Mouse (Mus musculus) CH12.LX (cell line): ENCODE results near the gene E130114P18Rik.

Experiments used
- CTCF ChIP-seq, 2 experiments: IDR thresholded peaks in 1 of 2; conservative IDR thresholded peaks in 1 of 2; 2 replicates each; pipeline ENCODE4 v1.5.1; 2011 to 2012; ENCODE audit warnings: low read depth in 2 of 2, low read length in 2 of 2, improper control_type of control experiment in 1 of 2, inconsistent platforms in 1 of 2, mild to moderate bottlenecking in 1 of 2, moderate library complexity in 1 of 2
- EP300 ChIP-seq: IDR thresholded peaks from 2 replicates; pipeline ENCODE4 v1.6.1; 2011; ENCODE audit warnings: low read length, improper control_type of control experiment
- POLR2A ChIP-seq: IDR thresholded peaks from 2 replicates; pipeline ENCODE4 v1.6.1; 2011; ENCODE audit warnings: low read depth, mild to moderate bottlenecking, improper control_type of control experiment, low read length
- ZC3H11A ChIP-seq: IDR thresholded peaks from 2 replicates; pipeline ENCODE4 v1.6.1; 2012; ENCODE audit warnings: low read depth, mild to moderate bottlenecking, inconsistent platforms, low read length, improper control_type of control experiment
- ZNF384 ChIP-seq: IDR thresholded peaks from 2 replicates; pipeline ENCODE4 v1.6.1; 2012; ENCODE audit warnings: low read depth, low read length, improper control_type of control experiment, inconsistent platforms

- no peak for TF ChIP-seq POLR2A
- TF ChIP-seq CTCF (conservative IDR thresholded peaks at IDR 0.05 in 1 of 2, IDR thresholded peaks at IDR 0.05 in 1 of 2; ENCODE audit: low read depth in 2 of 2, low read length in 2 of 2): no peak
- TF ChIP-seq ZNF384: no peak
- TF ChIP-seq EP300: no peak
- no peak for TF ChIP-seq ZC3H11A
These were observed 10.7 kb upstream of the E130114P18Rik start for GRCm38 (mm10) chr4:97788537-97788936.
